Mouse (Mus musculus) thymus, postnatal 14 days (tissue): ENCODE results near the gene Mepce.

ENCODE experiments used
- DNase-seq: peaks from one replicate; pipeline ENCODE4 v3.0.0; 2021

Gene Mepce

DNA sequence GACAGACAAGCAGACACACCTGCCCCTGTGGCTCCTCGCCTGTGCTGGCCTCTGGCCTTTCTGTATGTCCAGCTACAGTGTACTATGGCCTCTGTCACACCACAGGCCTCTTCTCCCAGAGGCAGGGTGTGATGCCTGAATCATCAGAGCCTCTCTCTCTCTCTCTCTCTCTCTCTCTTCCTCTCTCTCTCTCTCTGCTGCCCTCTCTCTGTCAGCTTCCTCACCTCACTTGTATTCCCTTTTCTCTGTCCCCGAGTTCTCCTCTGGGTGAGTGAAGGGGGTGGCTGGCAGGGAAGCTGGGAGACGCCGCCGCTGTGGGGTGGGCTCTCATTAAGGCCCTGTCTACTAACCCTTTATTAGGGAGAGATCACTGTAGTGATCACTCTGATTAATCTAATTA lies 48.9 kb downstream of the Mepce start:
- DNase-seq, result peak; percentile 64

- DNase-seq, result no peak
Measured at GRCm38 (mm10) chr5:137737400-137737940, 50.0 kb downstream of the Mepce start.

- DNase-seq, result no peak
Measured at GRCm38 (mm10) chr5:137734289-137735061, 53.0 kb downstream of the Mepce start.

- no peak for DNase-seq
Measured at GRCm38 (mm10) chr5:137733638-137734288, 53.7 kb downstream of the Mepce start.
